Mouse (Mus musculus): Measurements from ENCODE around the gene Hnrnpm.

GRCm38 (mm10) chr17:33631796-33632195, 54.9 kb downstream of the Hnrnpm start:
- TF ChIP-seq CTCF (IDR thresholded peaks at IDR 0.05; ENCODE audit: extremely low read depth, insufficient read depth, low read length) (no peak), POLR2A (IDR thresholded peaks at IDR 0.05; ENCODE audit: extremely low read depth, insufficient read depth, low read length) (no peak)
